Mouse (Mus musculus) cerebellum, adult 2 months (tissue): ENCODE results near the gene Gm17349.

Source experiments
- CTCF ChIP-seq: fragments of 200-500 bp; IDR thresholded peaks from 2 replicates; pipeline ENCODE4 v1.5.1; 2011; ENCODE audit warnings: low read depth, mild to moderate bottlenecking, control low read depth, low read length, moderate library complexity, borderline replicate concordance; ENCODE audit not compliant: insufficient read depth
- POLR2A ChIP-seq: fragments of 200-500 bp; IDR thresholded peaks from 2 replicates; pipeline ENCODE4 v1.6.1; 2011; ENCODE audit warnings: low read length, control low read depth, borderline replicate concordance; ENCODE audit not compliant: insufficient read depth

- peak; percentile 90 for TF ChIP-seq CTCF
- peak; percentile 81 for TF ChIP-seq POLR2A
Measured at GRCm38 (mm10) chr15:99725341-99726155, 20.3 kb upstream of the Gm17349 start, which contains the start of gene Cox14.
